Mouse (Mus musculus) liver, embryonic 14.5 days (tissue): Measurements from ENCODE around the gene Gm21981. TPM values are rescaled to one million over a fixed set of nuclear protein-coding genes. Genes with fewer than 3 reads are reported as not detected.
A peak's percentile ranks its signal among the peaks of the same experiment; 100 is the strongest.

Experiments used
- ATAC-seq: fragments of 200-750 bp; cut with Nextera tagmentation; 2 replicates; pipeline ENCODE4 v1.8.0; 2017; ENCODE audit warnings: moderate number of reproducible peaks, mild to moderate bottlenecking, moderate library complexity; ENCODE audit not compliant: insufficient read depth
- DNase-seq, 3 experiments: peaks; one replicate each; pipeline ENCODE4 v3.0.0-alpha.2; 2012 to 2013; ENCODE audit warnings: low read depth in 3 of 3, low spot score in 3 of 3
- H3K27ac ChIP-seq: fragments of 300-500 bp; sonication (generic); 2 replicates; pipeline ENCODE4 v1.5.1; 2014; ENCODE audit warnings: moderate library complexity, mild to moderate bottlenecking, control low read depth, inconsistent platforms
- H3K27me3 ChIP-seq: fragments of 300-500 bp; sonication (generic); 2 replicates; pipeline ENCODE4 v1.6.1; 2014; ENCODE audit warnings: mild to moderate bottlenecking, low read length, moderate library complexity; ENCODE audit not compliant: control insufficient read depth, insufficient read depth
- H3K36me3 ChIP-seq: fragments of 300-500 bp; sonication (generic); replicated peaks from 2 replicates; pipeline ENCODE4 v1.6.1; 2014; ENCODE audit warnings: low read depth; ENCODE audit not compliant: control insufficient read depth, insufficient read depth
- H3K4me1 ChIP-seq, 2 experiments: fragments of 200-500 bp in 1 of 2; fragments of 300-500 bp in 1 of 2; sonication (generic) in 1 of 2; replicated peaks; 2 replicates each; pipeline ENCODE4 v1.6.1; 2012 to 2014; ENCODE audit warnings: antibody characterized with exemption in 1 of 2, inconsistent platforms in 1 of 2, low read length in 1 of 2; ENCODE audit not compliant: control insufficient read depth in 2 of 2, insufficient read depth in 2 of 2
- H3K4me2 ChIP-seq: fragments of 300-500 bp; sonication (generic); 2 replicates; pipeline ENCODE4 v1.6.1; 2014; ENCODE audit warnings: low read depth, mild to moderate bottlenecking, control low read depth, moderate library complexity
- H3K4me3 ChIP-seq, 2 experiments: fragments of 200-500 bp in 1 of 2; fragments of 300-500 bp in 1 of 2; sonication (generic) in 1 of 2; 2 replicates each; pipeline ENCODE4 v1.5.1; 2012 to 2014; ENCODE audit warnings: low read depth in 2 of 2, low read length in 2 of 2, mild to moderate bottlenecking in 2 of 2, control low read depth in 1 of 2, inconsistent platforms in 1 of 2, moderate library complexity in 1 of 2; ENCODE audit not compliant: insufficient read depth in 1 of 2
- H3K9ac ChIP-seq: fragments of 300-500 bp; sonication (generic); replicated peaks from 2 replicates; pipeline ENCODE4 v1.6.1; 2014; ENCODE audit warnings: mild to moderate bottlenecking, control low read depth, moderate library complexity
- H3K9me3 ChIP-seq: fragments of 300-500 bp; sonication (generic); 2 replicates; pipeline ENCODE4 v1.6.1; 2016; ENCODE audit warnings: low read length, mixed read lengths; ENCODE audit not compliant: control insufficient read depth
- CTCF ChIP-seq: IDR thresholded peaks from 2 replicates; pipeline ENCODE4 v1.5.1; 2016; ENCODE audit warnings: antibody characterized with exemption, low read depth, control low read depth
- EP300 ChIP-seq: IDR thresholded peaks from 2 replicates; pipeline ENCODE4 v1.6.1; 2016; ENCODE audit warnings: antibody characterized with exemption, low read depth
- WGBS: fragments of 180-500 bp; shearing (Covaris S2); extraction: QIAGEN DNeasy Blood & Tissue Kit; methylation state at CpG from one replicate; pipeline ENCODE4 v1.1.7; 2014; ENCODE audit not compliant: insufficient replicate concordance; 5-methylcytosine and 5-hydroxymethylcytosine counted together
- polyA plus RNA-seq, 2 experiments: library from polyadenylated mRNA; depleted of rRNA in 1 of 2; stranded (reverse) in 1 of 2; unstranded in 1 of 2; fragments of >200 nt; fragmentation: Nextera tagmentation in 1 of 2; extraction: Ambion mirVana in 1 of 2; gene quantifications; 2 replicates each; pipeline versions ENCODE4 v1.2.1 to v1.2.3; 2012 to 2014

Gene Gm21981
- polyA plus RNA-seq, 2 experiments: 0.32 TPM; not detected in 1

GRCm38 (mm10) chr17:47730633-47731575 is 36.6 kb upstream of the Gm21981 start:
- Histone ChIP-seq H3K9me3 (no peaks in the 10 kb centered on the region), H3K27me3 (no peaks in the 10 kb centered on the region), H3K36me3 (no peaks in the 10 kb centered on the region), H3K4me2 (no peak overlapping the region), H3K27ac (no peak overlapping the region), H3K4me3 (no peak overlapping the region), H3K9ac (no peak overlapping the region), H3K4me1 (no peaks in the 10 kb centered on the region)
- DNase-seq (no peak), ATAC-seq (no peak)
- 58% methylated on average over 24 of the region's 24 CpGs for WGBS
- TF ChIP-seq EP300 (no peak), CTCF (peak; percentile 26; the same call in 1 of the 2 replicates)

- Histone ChIP-seq H3K27me3 (no peaks in the 10 kb centered on the region), H3K9ac (no peak within 1 kb of the TSS), H3K36me3 (no peaks in the 10 kb centered on the region), H3K27ac (no peak within 1 kb of the TSS), H3K4me2 (no peak within 1 kb of the TSS), H3K4me1 (no peaks in the 10 kb centered on the region), H3K9me3 (no peaks in the 10 kb centered on the region), H3K4me3 (no peak within 1 kb of the TSS)
- WGBS: 66% methylated on average over 11 of the region's 11 CpGs
- no peak for ATAC-seq
- no peak for DNase-seq
- TF ChIP-seq EP300 (no peak), CTCF (no peak)
Observed at GRCm38 (mm10) chr17:47726566-47726965, 32.3 kb upstream of the Gm21981 start, which contains the start of gene Pgc. Pgc (plus strand) TSS chr17:47726842.

GRCm38 (mm10) chr17:47721183-47721582 is 26.9 kb upstream of the Gm21981 start:
- Histone ChIP-seq H3K27me3 (no peaks in the 10 kb centered on the region), H3K9ac (no peak overlapping the region), H3K4me2 (no peak overlapping the region), H3K36me3 (no peaks in the 10 kb centered on the region), H3K9me3 (no peaks in the 10 kb centered on the region), H3K4me1 (no peaks in the 10 kb centered on the region), H3K27ac (no peak overlapping the region), H3K4me3 (no peak overlapping the region)
- WGBS: 24% methylated on average over 4 of the region's 4 CpGs
- no peak for ATAC-seq
- TF ChIP-seq EP300 (no peak), CTCF (no peak)
- DNase-seq: no peak

GRCm38 (mm10) chr17:47715037-47715436 is 20.8 kb upstream of the Gm21981 start:
- TF ChIP-seq CTCF (no peak), EP300 (no peak)
- ATAC-seq (no peak), DNase-seq (no peak)
- Histone ChIP-seq H3K4me1 (0 out of 4 replicates have a peak, but pooled peaks cover 0 to 2% of the 10 kb centered on the region in 2 experiments), H3K36me3 (no peaks in the 10 kb centered on the region), H3K27ac (no peak overlapping the region), H3K9me3 (no peaks in the 10 kb centered on the region), H3K9ac (no peak overlapping the region), H3K4me2 (no peak overlapping the region), H3K4me3 (no peak overlapping the region), H3K27me3 (no peaks in the 10 kb centered on the region)
- WGBS: 13% methylated on average over 3 of the region's 3 CpGs

- Histone ChIP-seq H3K36me3 (no peaks in the 10 kb centered on the region), H3K9ac (no peak overlapping the region), H3K9me3 (no peaks in the 10 kb centered on the region), H3K27ac (no peak overlapping the region), H3K27me3 (no peaks in the 10 kb centered on the region), H3K4me1 (0 out of 4 replicates have a peak, but pooled peaks cover 0 to 4% of the 10 kb centered on the region in 2 experiments), H3K4me2 (no peak overlapping the region), H3K4me3 (no peak overlapping the region)
- DNase-seq: no peak
- TF ChIP-seq CTCF (no peak), EP300 (no peak)
- WGBS: 53% methylated on average over 22 of the region's 22 CpGs
- no peak for ATAC-seq
Observed at GRCm38 (mm10) chr17:47712889-47713571, 18.8 kb upstream of the Gm21981 start.
